Mouse (Mus musculus) c-Kit-positive CD71-positive TER-119-negative erythroid progenitor cells, embryonic 14.5 days (primary cell): ENCODE data around the gene Pbp2.

Experiments
- DNase-seq: peaks from one replicate; pipeline ENCODE4 v3.0.0-alpha.2; 2013; ENCODE audit warnings: low read depth

Gene Pbp2

GRCm38 (mm10) chr6:135310305-135310704, at the start of gene Pbp2:
Gene Pbp2 (minus strand): TSS chr6:135310405.
- no peak for DNase-seq

DNA sequence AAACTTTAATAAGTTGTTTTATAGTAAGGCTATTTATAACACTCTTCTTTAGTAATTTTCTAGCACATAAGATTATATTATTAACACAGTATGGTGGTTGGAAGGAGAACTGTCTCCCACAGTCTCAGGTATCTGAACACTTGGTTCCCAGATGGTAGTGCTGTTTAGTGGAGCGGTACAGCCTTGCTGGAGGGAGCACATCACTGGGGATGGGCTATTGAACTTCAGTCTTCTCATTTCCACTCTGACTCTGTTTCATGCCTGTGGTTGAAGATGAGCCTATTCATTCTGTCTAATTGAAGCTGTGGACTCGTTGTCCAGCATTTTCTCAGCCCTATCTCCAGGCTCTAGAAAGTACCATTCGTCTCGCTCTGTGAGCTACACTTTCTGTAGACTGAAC, 44.7 kb upstream of the Pbp2 start:
- DNase-seq: no peak

DNA sequence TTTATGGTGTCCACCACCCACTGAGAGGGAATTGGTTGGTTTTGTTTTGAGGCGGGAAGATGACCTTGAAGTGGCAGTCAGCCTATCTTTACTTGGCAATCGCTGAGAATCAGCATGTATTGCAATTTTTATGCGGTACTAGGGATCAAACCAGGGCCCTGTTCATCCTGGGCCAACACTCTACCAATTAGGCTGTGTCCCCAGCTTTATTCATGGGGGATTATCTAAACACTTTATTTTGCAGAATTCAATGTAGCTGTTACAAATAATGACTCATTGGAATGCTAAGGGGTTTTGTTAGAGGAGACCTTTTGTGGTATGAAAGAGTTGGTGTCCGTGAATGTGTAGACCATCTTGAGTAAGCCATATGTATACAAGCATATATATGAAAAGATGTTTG, 42.3 kb upstream of the Pbp2 start:
- no peak for DNase-seq

- DNase-seq: no peak
Observed at GRCm38 (mm10) chr6:135351638-135352302, 41.6 kb upstream of the Pbp2 start.

GRCm38 (mm10) chr6:135341076-135341378, 30.8 kb upstream of the Pbp2 start:
- DNase-seq: no peak

- DNase-seq: no peak
Observed at GRCm38 (mm10) chr6:135340355-135341075, 30.3 kb upstream of the Pbp2 start.

DNA sequence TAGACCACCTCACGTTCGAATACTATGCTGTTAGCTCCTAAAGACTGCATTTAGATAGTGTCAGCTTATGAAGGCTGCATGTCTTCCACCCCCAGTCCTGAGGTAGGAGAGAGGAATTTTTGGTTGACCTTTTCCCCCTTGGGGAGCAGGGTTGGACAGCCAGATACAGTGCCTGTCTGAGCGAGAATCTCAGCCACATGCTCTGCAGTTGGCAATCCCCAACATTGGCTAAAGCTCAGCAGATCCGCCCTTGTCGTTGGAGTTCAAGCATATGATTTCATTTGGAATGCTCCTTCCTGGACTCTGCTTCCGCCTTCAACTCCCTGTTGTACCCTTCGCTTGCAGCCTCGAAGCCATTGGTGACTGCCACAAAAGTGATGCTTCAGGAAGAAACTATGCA, 26.2 kb upstream of the Pbp2 start:
- no peak for DNase-seq

DNA sequence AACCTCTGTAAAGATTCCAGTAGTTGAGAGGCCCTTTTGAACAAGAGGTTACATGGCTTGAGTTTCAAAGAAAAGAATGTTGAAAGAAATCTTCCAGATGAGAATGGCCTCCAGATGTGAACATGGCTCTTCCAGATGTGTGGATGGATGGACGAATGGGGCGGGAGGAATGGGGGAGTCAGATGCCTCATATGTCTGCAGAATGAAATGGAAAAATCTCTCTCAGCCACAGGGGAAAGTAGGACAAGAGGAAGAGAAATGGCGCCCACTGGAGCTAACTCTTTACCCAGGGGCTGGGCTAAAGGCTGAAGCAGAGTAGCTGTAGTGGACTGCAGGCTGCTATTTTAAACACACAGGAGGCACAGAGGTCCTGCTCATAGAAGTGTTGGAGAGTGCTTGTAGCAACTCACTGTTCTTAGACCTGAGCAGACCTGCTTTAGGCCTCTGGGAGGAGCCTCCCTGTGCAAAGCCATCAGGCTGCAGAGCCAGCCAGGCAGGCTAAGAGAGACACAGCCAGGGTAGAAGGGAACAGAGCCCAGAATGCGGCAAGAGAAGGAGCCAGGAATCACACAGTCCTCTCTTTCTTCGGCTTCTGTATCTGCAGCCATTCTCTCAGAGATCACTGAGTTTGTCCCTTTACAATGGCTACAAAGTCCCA, 23.9 kb upstream of the Pbp2 start:
- DNase-seq: no peak

DNA sequence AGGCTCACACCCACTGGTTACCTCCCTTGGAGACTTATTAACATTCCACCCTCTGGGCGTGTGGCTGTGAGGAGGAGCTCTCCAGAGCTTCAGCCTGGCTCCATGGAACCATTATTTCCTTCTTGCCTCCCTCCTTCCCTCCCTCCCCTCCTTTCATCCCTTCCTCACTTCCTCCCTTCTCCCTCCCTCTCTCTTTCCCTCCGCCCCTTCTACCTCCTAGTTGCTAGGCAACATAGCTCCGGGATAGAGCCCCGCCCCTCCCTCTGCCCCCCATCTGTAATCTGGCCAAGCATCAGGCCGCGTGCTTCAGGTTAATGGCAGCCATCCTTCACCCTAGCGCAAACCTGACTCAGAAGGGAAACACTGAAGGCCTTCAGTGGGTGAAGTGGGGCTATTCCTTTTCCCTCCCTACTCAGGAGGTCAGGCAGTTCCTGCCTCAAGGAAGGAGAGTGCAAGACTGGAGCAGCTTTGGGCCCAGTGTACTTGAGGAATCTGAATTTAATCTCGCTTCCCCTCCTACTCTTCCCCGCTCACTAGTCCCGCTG, 22.6 kb upstream of the Pbp2 start:
- no peak for DNase-seq

DNA sequence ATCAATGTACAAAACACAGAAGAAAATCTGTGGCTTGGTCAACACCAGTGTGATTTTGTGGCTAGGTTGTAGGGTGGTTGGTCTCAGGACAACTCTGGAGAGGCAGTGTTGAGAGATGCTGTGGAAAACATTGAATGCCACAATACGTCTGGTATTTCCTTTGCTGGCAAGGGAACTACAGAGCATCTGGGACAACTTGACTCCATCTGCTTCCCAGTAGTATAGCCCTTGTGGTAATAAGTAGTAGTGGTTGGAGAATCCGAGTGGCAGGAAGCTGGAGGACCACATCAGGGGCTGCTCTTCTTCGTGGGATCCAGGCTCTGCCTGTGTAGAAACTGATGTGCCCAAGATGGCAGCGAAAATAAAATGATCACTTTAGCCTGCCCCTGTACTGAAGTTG, 21.7 kb upstream of the Pbp2 start:
- no peak for DNase-seq

DNA sequence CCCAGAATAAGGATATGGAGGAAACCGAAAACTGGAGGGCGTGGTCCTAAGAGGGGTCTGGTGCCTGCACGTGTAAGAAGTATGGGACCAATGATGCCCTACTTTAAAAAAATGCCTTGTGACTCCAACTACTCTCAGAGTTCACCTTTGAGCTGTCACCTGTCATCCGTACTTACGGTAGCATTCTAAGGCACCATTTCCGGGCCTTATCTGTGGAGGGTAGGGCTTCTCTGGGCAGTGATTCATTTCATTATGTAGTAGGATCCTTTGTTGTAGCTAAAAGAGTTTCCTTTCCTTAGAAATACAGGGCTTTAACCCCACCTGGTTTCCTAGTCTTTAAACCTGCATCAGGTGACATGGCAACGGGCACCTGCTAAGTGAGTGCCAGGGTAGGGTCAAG, 16.6 kb upstream of the Pbp2 start:
- no peak for DNase-seq

DNA sequence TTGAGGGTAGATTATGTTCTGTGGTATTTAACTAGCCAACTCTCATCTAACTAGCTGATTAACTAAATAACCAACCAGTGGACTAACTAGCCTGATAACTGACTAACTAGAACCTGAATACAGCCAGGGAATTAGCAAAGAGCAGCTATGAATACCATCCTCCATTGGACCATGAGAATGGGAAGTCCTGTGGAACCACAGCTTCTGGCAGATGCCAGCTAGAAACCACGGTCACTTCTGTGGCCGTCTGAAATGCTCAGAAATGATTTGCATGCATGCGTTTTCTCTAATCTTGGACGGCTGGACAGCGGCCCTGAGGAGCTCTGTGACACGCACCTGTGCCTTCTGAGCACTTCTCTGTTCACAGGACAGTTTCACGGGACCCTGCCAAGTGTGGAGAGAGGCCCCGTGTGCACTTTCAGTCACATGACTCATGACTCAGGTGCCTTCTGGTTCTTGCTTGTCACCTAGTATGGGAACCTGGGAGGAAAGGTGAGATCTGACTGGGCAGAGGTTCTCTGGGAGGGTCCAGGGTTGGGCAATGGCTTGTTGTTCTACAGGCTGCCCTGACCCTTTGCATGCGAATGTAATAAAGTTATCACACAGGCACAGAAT, 14.6 kb upstream of the Pbp2 start:
- DNase-seq: no peak

- DNase-seq: no peak
Observed at GRCm38 (mm10) chr6:135324111-135324510, 13.9 kb upstream of the Pbp2 start.

- DNase-seq: no peak
Observed at GRCm38 (mm10) chr6:135323311-135323982, 13.2 kb upstream of the Pbp2 start.

DNA sequence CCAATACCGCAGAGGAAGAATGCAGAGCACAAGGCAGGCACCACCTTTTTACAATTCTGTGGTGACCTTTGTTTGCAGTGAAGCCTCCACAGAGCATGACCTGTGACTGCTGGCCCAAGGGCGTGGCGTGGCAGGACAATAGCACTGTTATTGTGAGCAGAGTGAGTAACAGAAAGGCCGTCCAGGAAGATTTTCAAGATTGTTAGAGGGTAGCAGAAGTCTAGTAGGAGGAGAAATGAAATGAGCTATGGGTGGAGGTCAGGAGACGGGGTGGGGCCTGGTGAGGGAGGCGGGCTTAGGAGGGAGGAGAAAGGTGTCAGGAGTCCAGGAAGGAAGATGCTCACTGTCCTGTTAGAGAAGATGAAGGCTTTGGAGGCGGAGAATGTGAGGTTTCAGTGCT, 12.5 kb upstream of the Pbp2 start:
- DNase-seq: no peak

- no peak for DNase-seq
Observed at GRCm38 (mm10) chr6:135319431-135319933, 9.3 kb upstream of the Pbp2 start.

DNA sequence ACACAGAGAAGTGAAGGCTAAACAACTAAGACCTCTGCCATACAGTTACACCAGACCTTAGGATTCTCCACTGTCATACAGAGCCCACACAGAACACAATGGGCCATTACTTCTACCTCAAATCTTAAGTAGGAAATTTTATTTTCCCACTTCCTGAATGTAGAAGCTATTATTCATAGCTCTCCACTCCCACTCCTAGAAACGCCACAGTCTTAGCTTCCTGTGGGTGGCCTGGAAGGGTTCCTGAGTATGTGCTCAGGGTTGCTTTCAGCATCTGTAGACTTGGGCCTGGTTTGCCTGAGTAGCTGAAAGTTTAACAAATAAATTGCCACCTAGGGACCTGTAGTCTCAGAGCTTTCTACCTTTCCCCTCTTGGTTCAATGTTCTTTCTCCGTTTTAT, 5.9 kb upstream of the Pbp2 start:
- no peak for DNase-seq

- no peak for DNase-seq
Observed at GRCm38 (mm10) chr6:135313981-135314380, 3.8 kb upstream of the Pbp2 start.

DNA sequence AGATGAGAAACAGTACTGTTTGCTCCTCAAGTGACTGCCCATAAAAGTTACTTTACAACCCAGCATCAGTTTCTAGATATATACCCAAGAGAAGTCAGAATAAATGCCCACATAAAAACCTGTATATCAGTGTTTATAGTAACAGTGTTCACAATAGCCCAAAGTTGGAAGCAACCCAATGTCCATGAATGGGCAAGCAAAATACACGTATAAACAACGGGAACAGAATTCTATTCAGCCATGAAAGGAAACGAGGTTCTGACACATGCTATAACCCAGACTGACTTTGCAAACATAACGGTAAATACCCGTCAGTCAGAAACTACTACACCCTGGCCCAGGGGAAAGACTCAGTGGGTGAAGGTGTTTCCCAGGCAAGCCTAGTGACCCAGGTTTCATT, 1.8 kb upstream of the Pbp2 start:
- no peak for DNase-seq

- no peak for DNase-seq
Observed at GRCm38 (mm10) chr6:135304576-135305260, 5.5 kb downstream of the Pbp2 start.

GRCm38 (mm10) chr6:135302421-135303125, 7.6 kb downstream of the Pbp2 start:
- peak; percentile 14 for DNase-seq
